Comparison of ENCODE assay signal across 8 mouse cellular contexts in the genomic region with DNA sequence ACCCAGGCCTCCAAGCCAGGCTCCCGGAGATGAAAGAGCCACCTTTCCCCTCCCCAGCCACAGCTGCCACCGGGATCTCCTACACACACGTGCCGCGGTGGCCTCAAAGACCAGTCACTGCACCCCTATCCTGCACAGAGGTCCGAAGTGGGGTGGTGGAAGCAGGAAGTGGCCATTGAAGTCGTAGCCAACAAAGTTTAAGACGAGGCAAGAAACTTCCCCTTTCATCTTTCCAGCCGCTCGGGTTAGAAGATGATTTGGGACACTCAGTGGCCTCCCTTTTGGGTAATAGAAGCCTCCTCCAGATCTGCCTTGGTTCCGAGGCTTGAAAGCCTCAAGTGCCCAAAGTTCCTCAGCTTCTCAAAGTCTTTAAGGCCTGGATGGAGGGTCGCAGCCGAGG. TPM values are rescaled to one million over a fixed set of nuclear protein-coding genes. Genes with fewer than 3 reads are reported as not detected.
A peak's percentile ranks its signal among the peaks of the same experiment; 100 is the strongest.
DNase-seq lines count a peak whose midpoint lies in the region; ATAC-seq and TF ChIP-seq lines count a peak whose summit lies in the region.

No protein-coding gene starts in this region.

- H3K4me3 ChIP-seq in heart, embryonic 15.5 days = peak overlapping the region; percentile 71
- peak overlapping the region; percentile 65 to 77 for H3K4me3 ChIP-seq in MEL (ENCODE audit: control insufficient read depth in 1 of 2, insufficient read depth in 1 of 2, low read depth in 2 of 2, low read length in 2 of 2)

- TF ChIP-seq EP300 in MEL (IDR thresholded peaks at IDR 0.05; ENCODE audit: low read depth in 1 of 2, low read length in 2 of 2) = no peak

- H3K9me3 ChIP-seq in heart, embryonic 15.5 days (replicated peaks) = no peaks in the 10 kb centered on the region
- no peaks in the 10 kb centered on the region for H3K9me3 ChIP-seq in MEL (replicated peaks; ENCODE audit: insufficient read depth, low read length)

- H3K4me2 ChIP-seq in heart, embryonic 15.5 days = peak overlapping the region; percentile 97

- no peaks in the 10 kb centered on the region for H3K27me3 ChIP-seq in heart, embryonic 15.5 days
- H3K27me3 ChIP-seq in MEL (ENCODE audit: control insufficient read depth in 1 of 2, insufficient read depth in 2 of 2, low read length in 2 of 2) = no peaks in the 10 kb centered on the region

- no peaks in the 10 kb centered on the region for H3K36me3 ChIP-seq in heart, embryonic 15.5 days
- H3K36me3 ChIP-seq in MEL (ENCODE audit: control insufficient read depth in 1 of 2, insufficient read depth in 2 of 2, low read length in 2 of 2) = peaks cover 1 to 18% of the 10 kb centered on the region in 2 experiments

- TF ChIP-seq CTCF in MEL (IDR thresholded peaks at IDR 0.05 in 2 of 3, conservative IDR thresholded peaks at IDR 0.05 in 1 of 3; ENCODE audit: control insufficient read depth in 1 of 3, insufficient read depth in 1 of 3, low read depth in 2 of 3, low read length in 3 of 3, poor library complexity in 1 of 3, severe bottlenecking in 1 of 3) = no peak

- TF ChIP-seq POLR2A in MEL (IDR thresholded peaks at IDR 0.05; ENCODE audit: control insufficient read depth in 1 of 2, insufficient read depth in 1 of 2, low read depth in 1 of 2, low read length in 2 of 2, poor library complexity in 1 of 2) = no peak

- no peak for TF ChIP-seq RAD21 in MEL (IDR thresholded peaks at IDR 0.05; ENCODE audit: low read depth, low read length)

- peaks cover 83% of the 10 kb centered on the region for H3K4me1 ChIP-seq in heart, embryonic 15.5 days (replicated peaks)
- H3K4me1 ChIP-seq in MEL (ENCODE audit: control insufficient read depth in 1 of 2, insufficient read depth in 2 of 2, low read length in 2 of 2) = peaks cover 9 to 34% of the 10 kb centered on the region in 2 experiments

- no peak for DNase-seq in heart, adult 18-20 months
- DNase-seq in MEL (ENCODE audit: low read depth, low spot score) (peak; percentile 73), MN1 (ENCODE audit: low spot score) (no peak)
- no peak for DNase-seq in layer of hippocampus, adult 9-11 months
- DNase-seq in right cerebral cortex, postnatal 4 days = no peak

- H3K79me2 ChIP-seq in MEL (ENCODE audit: control insufficient read depth, insufficient read depth, low read length, poor library complexity) = peaks cover 75% of the 10 kb centered on the region

- ATAC-seq in heart, embryonic 15.5 days (replicated peaks; ENCODE audit: insufficient number of reproducible peaks, insufficient read depth, low FRiP score, low read depth) = no peak
- peak; percentile 7 for ATAC-seq in granulocyte monocyte progenitor cell, adult 5-6 weeks (replicated peaks; ENCODE audit: poor library complexity, severe bottlenecking)
- peak; percentile 26 for ATAC-seq in megakaryocyte, adult 5-6 weeks (ENCODE audit: poor library complexity, severe bottlenecking)

- H3K27ac ChIP-seq in heart, embryonic 15.5 days = peak overlapping the region; percentile 99
- peak overlapping the region; percentile 96 for H3K27ac ChIP-seq in MEL (ENCODE audit: control insufficient read depth, low read depth, low read length)

- 4% methylated on average over 13 of the region's 13 CpGs for WGBS in heart, embryonic 15.5 days

- peak overlapping the region; percentile 91 for H3K9ac ChIP-seq in heart, embryonic 15.5 days
- peak overlapping the region; percentile 96 for H3K9ac ChIP-seq in MEL (ENCODE audit: control insufficient read depth, low read depth, low read length, poor library complexity, severe bottlenecking)

TF ChIP-seq in MEL, 35 proteins besides CTCF, POLR2A, EP300 and RAD21:
- no peak for TF ChIP-seq TCF12 (IDR thresholded peaks at IDR 0.05; ENCODE audit: low read depth, low read length)
- TF ChIP-seq MXI1 (IDR thresholded peaks at IDR 0.05; ENCODE audit: low read depth, low read length) = peak; percentile 46
- peak; percentile 89; the same call in 1 of the 2 replicates for TF ChIP-seq CHD1 (IDR thresholded peaks at IDR 0.05; ENCODE audit: low read depth, low read length)
- TF ChIP-seq MAX (IDR thresholded peaks at IDR 0.05; ENCODE audit: low read length) = 0 out of 2 replicates have a peak, but pooled peaks have one; percentile 45
- peak; percentile 55; the same call in 1 of the 2 replicates for TF ChIP-seq ELF1 (IDR thresholded peaks at IDR 0.05; ENCODE audit: low read depth, low read length)
- TF ChIP-seq MYC (IDR thresholded peaks at IDR 0.05; ENCODE audit: low read depth, low read length) = 0 out of 2 replicates have a peak, but pooled peaks have one; percentile 33
- no peak for TF ChIP-seq ETS1 (IDR thresholded peaks at IDR 0.05; ENCODE audit: low read depth, low read length)

RNA-seq across cellular contexts. Expression of gene Elmsan1, which starts 26.4 kb away (rescaled TPM):
- 6.0 and 10.0 TPM in 2 replicates for polyA plus RNA-seq in heart, embryonic 15.5 days (2015; fragmentation: Nextera tagmentation; extraction: Ambion mirVana)
- total RNA-seq in heart, adult 18-20 months (2021) = 10 to 100 TPM; 10.5 to 13.3 TPM
- total RNA-seq in MEL (2012; rRNA removed) = 7.7 TPM in 2 replicates
- 10 to 100 TPM in 1 of 2 experiments, not detected in 1; 25.3 TPM for polyA plus RNA-seq in MEL (2012; ENCODE audit: insufficient read depth in 1 of 2, insufficient read length in 2 of 2, low read depth in 1 of 2, low replicate concordance in 2 of 2, missing spikeins in 1 of 2)
- total RNA-seq in granulocyte monocyte progenitor cell, adult 5-6 weeks (2014; fragmentation: Nextera tagmentation) = 12.7 and 15.1 TPM in 2 replicates
- 7.8 and 10.1 TPM in 2 replicates for total RNA-seq in granulocyte monocyte progenitor cell, adult 5-6 weeks (2017)
- total RNA-seq in megakaryocyte, adult 5-6 weeks (2015) = 24.6 and 27.0 TPM in 2 replicates
- 17.0 and 25.0 TPM in 2 replicates for total RNA-seq in megakaryocyte, adult 5-6 weeks (2017)

RNA-seq across cellular contexts. Expression of gene Pnma1, which starts 44.0 kb away (rescaled TPM):
- 0.42 and 0.55 TPM in 2 replicates for polyA plus RNA-seq in heart, embryonic 15.5 days (2015; fragmentation: Nextera tagmentation; extraction: Ambion mirVana)
- under 1 TPM in 1 of 2 experiments, not detected in 1; 0.22 TPM for total RNA-seq in heart, adult 18-20 months (2021)
- 0.10 and 0.31 TPM in 2 replicates for total RNA-seq in MEL (2012; rRNA removed)
- under 1 TPM in 1 of 2 experiments, not detected in 1; 0.46 TPM for polyA plus RNA-seq in MEL (2012; ENCODE audit: insufficient read depth in 1 of 2, insufficient read length in 2 of 2, low read depth in 1 of 2, low replicate concordance in 2 of 2, missing spikeins in 1 of 2)
- total RNA-seq in granulocyte monocyte progenitor cell, adult 5-6 weeks (2014; fragmentation: Nextera tagmentation) = 0.26 and 0.47 TPM in 2 replicates
- 0.17 TPM in 1 of 2 replicates, not detected in the other for total RNA-seq in granulocyte monocyte progenitor cell, adult 5-6 weeks (2017)
- 0.32 and 0.65 TPM in 2 replicates for total RNA-seq in megakaryocyte, adult 5-6 weeks (2015)
- total RNA-seq in megakaryocyte, adult 5-6 weeks (2017) = 0.16 and 0.73 TPM in 2 replicates
